Mouse (Mus musculus) heart, postnatal 10 days (tissue): ENCODE measurements around the gene Brd3os. TPM values are rescaled to one million over a fixed set of nuclear protein-coding genes. Genes with fewer than 3 reads are reported as not detected.
A peak's percentile ranks its signal among the peaks of the same experiment; 100 is the strongest.

Experiments
- DNase-seq, 2 experiments: peaks; one replicate each; pipeline ENCODE4 v3.0.0; 2021
- intact Hi-C: fragments of 180-260 bp; cut with DNase I; formaldehyde crosslinking; loops from one replicate; pipeline ENCODE4 v1.15.1; 2025
- total RNA-seq, 2 experiments: library from RNA; stranded (reverse); gene quantifications; 2 replicates each; pipeline ENCODE4 v1.2.3; 2021

Gene Brd3os
- total RNA-seq, 2 experiments from 2014 or later: 1.1 to 2.1 TPM

- peak in 1 of 2 experiments; percentile 41 for DNase-seq
- intact Hi-C loops: no loop called here
These were observed 23.5 kb upstream of the Brd3os start for GRCm38 (mm10) chr2:27418577-27419070.

GRCm38 (mm10) chr2:27421293-27422068 is 20.6 kb upstream of the Brd3os start:
- DNase-seq: peak; percentile 75 to 81

DNA sequence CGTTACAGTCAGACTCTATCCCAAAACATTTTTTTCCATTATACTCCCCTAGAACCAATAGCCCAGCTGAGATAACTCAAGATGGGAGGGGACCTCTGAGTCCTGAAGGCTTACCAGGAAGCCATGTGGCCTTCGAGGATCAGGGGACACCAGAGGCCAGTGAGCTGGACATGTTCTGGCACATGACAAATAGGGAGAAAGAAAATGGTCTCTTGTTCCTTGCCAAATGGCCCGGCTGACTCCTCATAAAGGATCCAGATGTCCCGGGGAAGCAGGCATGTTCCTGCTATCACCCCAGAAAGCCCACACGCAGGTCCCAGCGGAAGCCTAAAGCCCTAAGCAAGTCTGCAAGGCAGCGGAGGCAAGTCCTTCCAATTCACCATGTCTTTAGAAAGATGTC is 18.5 kb upstream of the Brd3os start:
- intact Hi-C loops: loop anchor here (5.0 kb wide), 1 partner anchor 46 kb away; no protein-coding TSS in a partner anchor
- DNase-seq: peak; percentile 61 to 66

More at GRCm38 (mm10) chr2:27421293-27422068, 20.6 kb upstream of the Brd3os start:
- intact Hi-C loops: loop anchor here (5.0 kb wide), 1 partner anchor 44 kb away; no protein-coding TSS in a partner anchor

DNA sequence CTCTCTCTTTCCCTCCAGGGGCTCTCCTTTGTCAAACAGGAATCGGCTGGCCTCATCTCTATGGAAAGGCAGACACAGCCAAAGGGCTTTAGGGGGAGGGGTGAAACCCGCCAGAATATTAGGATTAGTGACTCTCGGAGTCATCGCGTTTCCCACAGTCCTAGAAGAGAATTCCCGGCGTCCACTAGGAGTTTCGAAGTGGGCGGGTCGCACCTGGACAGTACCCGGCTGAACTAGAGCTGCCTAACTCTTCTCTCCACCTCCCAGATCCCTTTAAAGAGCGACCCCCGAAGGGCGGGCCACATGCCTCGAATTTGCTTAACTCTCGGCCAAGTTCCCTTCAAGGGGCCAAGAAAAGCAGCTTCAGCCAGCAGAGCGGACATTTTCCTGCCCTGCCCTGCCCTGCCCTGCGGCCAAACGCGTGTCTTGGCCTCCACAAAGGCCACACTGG is 16.9 kb upstream of the Brd3os start:
- intact Hi-C loops: no loop called here
- peak; percentile 57 to 61 for DNase-seq

GRCm38 (mm10) chr2:27425751-27426405 is 16.2 kb upstream of the Brd3os start:
- intact Hi-C loops: no loop called here
- DNase-seq: peak; percentile 59 to 60

GRCm38 (mm10) chr2:27426406-27426854 is 15.7 kb upstream of the Brd3os start:
- intact Hi-C loops: no loop called here

DNA sequence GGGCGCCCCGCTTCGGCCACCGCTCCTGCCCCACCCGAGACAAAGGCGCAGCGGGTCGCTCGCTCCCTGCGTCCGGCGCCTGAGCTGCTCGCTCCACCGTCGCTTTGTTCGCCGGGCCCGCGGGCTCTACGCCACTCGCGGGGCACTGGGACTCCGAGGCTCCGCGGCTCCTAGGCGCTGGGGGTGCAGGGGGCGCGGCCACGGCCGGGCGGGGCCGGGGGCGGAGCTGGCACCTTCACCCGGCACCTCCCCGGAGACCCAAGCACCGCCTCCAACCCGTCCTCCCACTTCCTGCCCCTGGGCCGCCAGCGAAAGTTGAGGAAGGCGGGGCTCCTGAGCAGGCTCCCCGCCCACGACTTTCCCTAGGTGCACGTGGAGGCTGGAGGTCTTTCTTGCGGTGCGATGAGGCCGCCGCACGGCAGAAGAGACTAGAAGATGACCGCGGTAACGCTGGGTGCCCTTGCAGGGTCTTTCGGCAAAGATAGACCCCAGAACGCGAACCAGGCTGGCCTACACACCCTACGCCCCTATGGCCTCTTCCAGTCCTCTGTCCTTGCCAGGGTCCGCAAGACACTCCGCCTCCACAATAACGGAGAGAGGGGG is 15.2 kb upstream of the Brd3os start, which contains the start of gene Vav2:
Vav2 (minus strand) TSS at position 179 of the 603 bp plus-strand sequence.
- intact Hi-C loops: no loop called here
- DNase-seq: peak; percentile 93 to 95

More at GRCm38 (mm10) chr2:27426406-27426854, 15.7 kb upstream of the Brd3os start:
- DNase-seq: no peak

DNA sequence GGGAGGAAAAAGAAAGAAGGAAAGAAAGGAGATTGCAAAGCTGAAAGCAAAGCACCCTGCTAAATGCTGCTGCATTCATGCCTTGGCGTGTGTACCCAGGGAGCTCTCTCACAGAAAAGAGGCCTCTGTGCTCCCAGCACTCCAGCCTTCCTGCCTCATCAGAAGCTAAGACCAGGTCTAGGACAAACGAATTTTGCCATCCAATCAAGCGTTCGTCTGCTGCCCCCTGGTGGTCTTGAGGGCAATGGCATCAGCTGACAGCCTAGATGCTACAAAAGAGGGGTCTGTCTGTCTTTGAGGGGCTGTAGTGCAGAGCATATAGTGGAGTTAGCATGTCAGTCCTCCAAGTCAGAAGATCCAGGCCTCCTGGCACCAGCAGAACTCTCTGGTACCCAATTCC is 14.1 kb upstream of the Brd3os start:
- peak; percentile 87 to 92 for DNase-seq
- intact Hi-C loops: loop anchor here (1.0 to 2.0 kb wide), 2 partner anchors 139 to 147 kb away; no protein-coding TSS in a partner anchor

DNA sequence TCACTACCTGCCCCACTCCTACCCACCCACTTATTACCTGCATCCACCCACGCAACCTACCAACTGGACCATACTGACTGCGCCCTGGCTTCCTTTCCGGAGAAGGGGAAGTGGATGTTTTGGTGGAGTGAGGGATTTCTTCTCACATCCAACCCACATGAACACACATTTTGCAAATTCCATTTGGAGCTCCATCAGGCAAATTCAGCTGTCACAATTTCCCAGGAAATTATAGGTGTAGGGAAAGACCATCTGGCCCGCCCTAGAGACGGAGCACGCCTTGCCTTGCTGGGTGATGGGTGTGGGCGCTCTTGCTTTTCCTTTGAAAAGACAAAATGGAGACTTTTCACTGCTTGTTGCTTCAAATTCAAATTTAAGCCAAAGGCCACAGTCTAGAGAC is 11.5 kb upstream of the Brd3os start:
- intact Hi-C loops: no loop called here
- no peak for DNase-seq

DNA sequence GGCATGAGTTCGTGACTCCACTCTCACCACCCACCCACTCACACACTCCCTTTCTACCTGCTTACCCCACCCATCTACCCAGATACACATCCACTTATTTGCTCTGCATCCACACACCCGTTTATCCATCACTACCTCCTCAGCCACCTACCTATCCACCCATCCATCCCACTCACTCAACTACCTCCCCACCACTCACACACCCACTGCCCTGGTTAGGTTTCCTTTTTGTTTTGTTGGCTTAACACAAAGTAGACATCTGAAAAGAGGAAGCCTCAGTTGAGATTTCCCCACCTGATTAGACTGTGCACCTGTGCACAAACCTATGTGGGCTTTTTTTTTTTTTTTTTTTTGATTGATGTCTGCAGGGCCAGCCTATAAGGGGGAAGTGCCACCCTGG is 9.5 kb upstream of the Brd3os start:
- no peak for DNase-seq
- intact Hi-C loops: no loop called here

- intact Hi-C loops: no loop called here
- no peak for DNase-seq
These were observed 4.2 kb upstream of the Brd3os start for GRCm38 (mm10) chr2:27437876-27438275.

DNA sequence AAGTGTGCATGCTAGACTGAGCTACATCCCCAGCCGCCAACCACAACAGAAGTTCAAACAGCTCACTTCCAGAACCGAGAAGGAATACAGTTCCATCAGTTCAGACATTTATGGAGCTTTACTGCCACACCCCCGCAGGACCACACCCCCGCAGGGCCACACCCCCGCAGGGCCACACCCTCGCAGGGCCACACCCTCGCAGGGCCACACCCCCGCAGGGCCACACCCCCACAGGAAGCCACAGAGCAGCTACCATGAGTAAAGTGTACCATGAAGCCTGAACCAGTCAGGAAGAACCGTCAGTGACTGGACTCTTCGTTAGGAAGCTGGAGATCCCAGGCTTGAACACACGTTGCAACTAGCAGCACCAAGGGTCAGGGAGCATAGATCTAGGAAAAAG is 3.8 kb upstream of the Brd3os start:
- DNase-seq: no peak
- intact Hi-C loops: no loop called here

GRCm38 (mm10) chr2:27442708-27443449 is 755 bp downstream of the Brd3os start:
- DNase-seq: no peak
- intact Hi-C loops: loop anchor here (2.0 kb wide), 1 partner anchor 72 kb away; the partner anchor contains the start of gene Wdr5

- no peak for DNase-seq
- intact Hi-C loops: loop anchor here (2.0 kb wide), 1 partner anchor 71 kb away; the partner anchor contains the start of gene Wdr5
These were observed 1.3 kb downstream of the Brd3os start for GRCm38 (mm10) chr2:27443450-27443708.

- intact Hi-C loops: no loop called here
- no peak for DNase-seq
These were observed 3.8 kb downstream of the Brd3os start for GRCm38 (mm10) chr2:27445910-27446309.

DNA sequence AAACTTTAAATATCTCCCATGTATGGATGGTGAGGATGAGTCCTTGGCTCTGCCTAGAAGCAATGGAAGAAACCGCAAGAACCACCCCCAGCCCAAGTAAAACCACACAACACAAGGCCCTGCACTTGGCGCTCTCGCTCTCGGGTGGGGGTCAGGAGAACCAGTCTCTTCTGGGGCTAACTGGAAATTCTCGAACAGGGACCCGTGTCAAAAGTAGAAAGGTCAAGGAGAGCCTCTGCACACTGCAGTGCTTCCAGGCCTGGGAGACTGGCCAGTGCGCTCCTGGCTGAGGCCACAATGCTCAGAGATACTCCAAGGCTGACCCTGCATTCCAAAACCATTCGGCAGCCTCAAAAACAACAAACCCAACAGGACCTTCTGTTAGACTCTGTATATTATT is 4.7 kb downstream of the Brd3os start:
- intact Hi-C loops: no loop called here
- no peak for DNase-seq

GRCm38 (mm10) chr2:27447782-27448181 is 5.7 kb downstream of the Brd3os start:
- intact Hi-C loops: no loop called here
- DNase-seq: no peak

DNA sequence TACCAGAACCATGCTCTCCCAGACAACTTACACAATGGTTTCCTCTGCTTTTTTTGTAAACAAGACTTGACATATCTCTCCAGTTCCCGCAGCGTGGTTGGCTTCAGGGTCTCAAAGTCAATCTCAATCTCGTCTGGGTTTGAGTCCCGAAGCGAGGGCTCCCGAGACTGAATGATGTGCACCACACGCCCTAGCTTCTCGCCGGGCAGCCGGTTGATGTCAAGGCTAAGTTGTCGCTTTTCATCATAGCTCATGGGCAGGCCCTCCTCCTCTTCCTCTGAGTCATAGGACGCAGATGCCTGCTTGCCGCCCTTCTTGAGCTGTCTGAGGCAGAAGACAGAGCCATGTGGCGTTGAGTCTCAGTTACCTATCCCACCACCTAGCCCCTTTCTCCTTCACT is 8.1 kb downstream of the Brd3os start:
- intact Hi-C loops: no loop called here
- DNase-seq: no peak

DNA sequence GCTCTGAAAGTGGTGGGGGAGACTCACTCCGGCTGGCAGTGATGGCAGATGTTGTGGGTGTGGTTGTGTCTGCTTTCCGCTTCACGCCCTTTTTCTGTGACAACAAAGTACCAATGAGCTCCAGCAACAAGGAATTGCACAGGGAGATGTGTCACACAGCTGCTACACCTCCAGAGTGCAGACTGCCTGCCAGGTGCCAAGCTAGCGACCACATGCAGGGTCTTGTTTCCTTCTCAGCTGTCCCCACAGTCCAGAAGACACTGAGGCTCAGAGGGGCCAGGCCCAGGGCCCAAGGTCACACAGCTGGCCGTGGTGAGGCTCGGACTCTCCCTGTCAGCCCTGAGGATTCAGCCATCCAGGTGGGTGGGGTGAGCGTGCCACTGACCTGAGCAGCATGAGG is 17.6 kb downstream of the Brd3os start:
- intact Hi-C loops: no loop called here
- no peak for DNase-seq

GRCm38 (mm10) chr2:27460163-27460562 is 18.0 kb downstream of the Brd3os start:
- no peak for DNase-seq

More at GRCm38 (mm10) chr2:27460163-27460562, 18.0 kb downstream of the Brd3os start:
- intact Hi-C loops: no loop called here
